Mouse (Mus musculus): Measurements from ENCODE around the gene Gng12. TPM values are rescaled to one million over a fixed set of nuclear protein-coding genes. Genes with fewer than 3 reads are reported as not detected.
A peak's percentile ranks its signal among the peaks of the same experiment; 100 is the strongest.
"Not testable (repeated sequence)": the region's sequence is repeated elsewhere in the genome, so short reads cannot be mapped to it uniquely, and the experiment has no call there.

The Gng12 gene
- total RNA-seq, 2 experiments from 2014 or later, result 55.2 to 59.3 TPM

DNA sequence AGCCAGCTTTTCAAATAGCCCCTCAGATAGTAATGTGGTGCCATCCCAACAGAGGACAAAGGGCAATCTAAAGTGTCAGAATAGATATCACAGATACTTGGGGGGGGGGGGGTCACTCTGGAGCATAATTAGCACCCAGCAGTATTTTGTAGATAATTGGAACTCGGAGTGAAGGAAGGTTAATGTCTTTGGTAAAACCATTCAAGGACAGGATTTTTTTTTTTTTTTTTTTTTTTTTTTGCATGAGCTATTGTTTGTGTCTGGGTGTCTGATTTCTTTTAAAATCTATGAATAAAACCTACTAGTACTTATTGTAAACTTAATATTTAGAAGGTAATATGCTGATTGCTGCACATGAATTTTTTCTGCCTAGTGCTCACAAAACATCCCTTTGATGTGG, 66.9 kb downstream of the Gng12 start:
- no peak overlapping the region for H3K27ac ChIP-seq
- TF ChIP-seq CTCF (IDR thresholded peaks at IDR 0.05), result no peak
- no peak for DNase-seq (ENCODE audit: extremely low spot score in 1 of 2, low spot score in 2 of 2)
- H3K4me3 ChIP-seq, result no peak overlapping the region
- intact Hi-C loops (cut with DNase I), result loop anchor here (2.0 to 5.0 kb wide), 3 partner anchors 74 to 354 kb away; partner anchors contain the start of gene Gadd45a

DNA sequence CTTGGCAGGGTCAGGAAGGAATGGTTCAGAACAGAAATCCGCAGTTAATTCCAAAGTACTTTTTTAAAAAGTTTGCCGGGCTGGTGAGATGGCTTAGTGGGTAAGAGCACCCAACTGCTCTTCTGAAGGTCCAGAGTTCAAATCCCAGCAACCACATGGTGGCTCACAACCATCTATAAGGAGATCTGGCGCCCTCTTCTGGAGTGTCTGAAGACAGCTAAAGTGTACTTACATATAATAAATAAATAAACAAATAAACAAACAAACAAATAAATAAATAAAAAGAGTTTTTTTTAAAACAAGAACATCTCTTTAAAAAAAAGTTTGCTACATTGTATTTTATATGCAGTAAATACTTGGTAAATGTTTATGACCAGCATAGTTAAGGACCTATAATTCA, 67.5 kb downstream of the Gng12 start:
- DNase-seq (ENCODE audit: extremely low spot score in 1 of 2, low spot score in 2 of 2); H3K4me3 ChIP-seq; H3K27ac ChIP-seq: not testable (repeated sequence)
- peak; percentile 22 for TF ChIP-seq CTCF (IDR thresholded peaks at IDR 0.05)
- intact Hi-C loops (cut with DNase I), result loop anchor here (2.0 to 5.0 kb wide), 3 partner anchors 73 to 354 kb away; partner anchors contain the start of gene Gadd45a

- Histone ChIP-seq H3K27ac (no peak overlapping the region), H3K4me3 (no peak overlapping the region)
- no peak for DNase-seq (ENCODE audit: extremely low spot score in 1 of 2, low spot score in 2 of 2)
- intact Hi-C loops (cut with DNase I), result loop anchor here (5.0 kb wide), 2 partner anchors 178 to 353 kb away; no protein-coding TSS in a partner anchor
- TF ChIP-seq CTCF (IDR thresholded peaks at IDR 0.05), result no peak
Measured at GRCm38 (mm10) chr6:66964222-66964621, 68.0 kb downstream of the Gng12 start.

DNA sequence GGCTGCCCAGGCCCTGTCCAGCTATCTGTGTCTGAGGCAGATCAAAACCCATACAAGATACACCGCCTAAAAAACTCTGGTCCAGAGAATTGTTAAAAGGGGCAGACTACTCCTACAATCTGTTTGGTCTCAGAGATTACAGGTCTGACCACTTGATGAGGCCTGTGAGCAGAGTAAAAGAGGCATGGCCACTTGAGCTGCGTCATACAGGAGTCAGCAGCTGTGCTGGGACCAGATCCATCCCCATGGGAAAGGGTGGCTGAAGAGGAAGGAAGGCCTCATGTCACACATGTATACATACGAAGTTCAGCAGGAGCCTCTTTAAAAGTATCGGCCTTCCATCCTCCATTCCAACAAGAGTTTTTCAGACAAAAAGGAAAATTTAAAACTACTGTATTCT, 69.0 kb downstream of the Gng12 start:
- intact Hi-C loops (cut with DNase I), result no loop called here
- TF ChIP-seq CTCF (IDR thresholded peaks at IDR 0.05), result no peak
- no peak overlapping the region for H3K4me3 ChIP-seq
- no peak for DNase-seq (ENCODE audit: extremely low spot score in 1 of 2, low spot score in 2 of 2)
- no peak overlapping the region for H3K27ac ChIP-seq

DNA sequence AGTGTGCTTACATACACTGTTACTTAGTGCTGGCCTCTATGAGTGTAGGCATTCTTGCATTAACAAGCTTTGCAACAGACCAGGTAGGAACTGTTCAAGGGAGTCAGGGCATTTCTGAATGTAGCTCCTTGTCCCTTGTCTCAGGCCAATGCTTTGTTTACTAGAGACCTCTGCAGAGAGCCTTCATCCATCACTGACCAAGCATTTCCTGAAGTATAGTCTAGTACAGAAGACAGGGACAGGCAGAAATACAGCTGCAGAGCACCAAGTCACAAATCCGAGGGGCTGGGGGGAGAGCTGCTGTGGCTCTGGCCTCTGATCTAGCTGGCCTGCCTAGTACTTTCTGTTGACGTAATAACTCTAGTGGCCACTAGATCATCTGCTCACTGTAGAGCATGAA, 71.6 kb downstream of the Gng12 start:
- DNase-seq (ENCODE audit: extremely low spot score in 1 of 2, low spot score in 2 of 2), result no peak
- intact Hi-C loops (cut with DNase I), result no loop called here
- Histone ChIP-seq H3K4me3 (no peak overlapping the region), H3K27ac (no peak overlapping the region)
- TF ChIP-seq CTCF (IDR thresholded peaks at IDR 0.05), result no peak

- H3K4me3 ChIP-seq, result no peak overlapping the region
- H3K27ac ChIP-seq, result no peak overlapping the region
- intact Hi-C loops (cut with DNase I), result no loop called here
- TF ChIP-seq CTCF (IDR thresholded peaks at IDR 0.05), result no peak
- no peak for DNase-seq (ENCODE audit: extremely low spot score in 1 of 2, low spot score in 2 of 2)
Measured at GRCm38 (mm10) chr6:66969446-66969845, 73.2 kb downstream of the Gng12 start.

DNA sequence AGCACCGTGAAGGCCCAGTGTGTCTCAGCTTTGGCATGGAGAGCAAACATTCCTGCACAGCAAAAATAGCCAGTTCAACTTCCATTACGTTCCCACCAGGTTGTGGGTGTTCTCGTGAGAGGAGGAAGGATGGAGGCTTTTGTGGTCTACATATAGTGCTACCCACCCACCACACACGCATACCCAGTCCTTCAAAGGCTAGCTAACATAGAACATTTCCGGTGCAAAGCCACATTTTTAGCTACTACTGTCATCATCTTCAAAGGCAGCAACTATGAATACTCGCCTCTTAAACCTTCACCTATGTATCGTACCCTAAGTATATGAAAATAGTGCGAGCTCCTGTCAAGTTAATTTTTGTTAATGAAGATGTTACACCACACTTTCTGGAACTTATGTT, 76.1 kb downstream of the Gng12 start:
- intact Hi-C loops (cut with DNase I), result no loop called here
- DNase-seq (ENCODE audit: extremely low spot score in 1 of 2, low spot score in 2 of 2), result no peak
- Histone ChIP-seq H3K4me3 (no peak overlapping the region), H3K27ac (no peak overlapping the region)
- no peak for TF ChIP-seq CTCF (IDR thresholded peaks at IDR 0.05)

GRCm38 (mm10) chr6:66973180-66973579, 77.0 kb downstream of the Gng12 start:
- H3K27ac ChIP-seq, result no peak overlapping the region
- H3K4me3 ChIP-seq, result no peak overlapping the region
- DNase-seq (ENCODE audit: extremely low spot score in 1 of 2, low spot score in 2 of 2), result no peak
- no peak; the same call in 1 of the 2 replicates for TF ChIP-seq CTCF (IDR thresholded peaks at IDR 0.05)
- intact Hi-C loops (cut with DNase I), result no loop called here

DNA sequence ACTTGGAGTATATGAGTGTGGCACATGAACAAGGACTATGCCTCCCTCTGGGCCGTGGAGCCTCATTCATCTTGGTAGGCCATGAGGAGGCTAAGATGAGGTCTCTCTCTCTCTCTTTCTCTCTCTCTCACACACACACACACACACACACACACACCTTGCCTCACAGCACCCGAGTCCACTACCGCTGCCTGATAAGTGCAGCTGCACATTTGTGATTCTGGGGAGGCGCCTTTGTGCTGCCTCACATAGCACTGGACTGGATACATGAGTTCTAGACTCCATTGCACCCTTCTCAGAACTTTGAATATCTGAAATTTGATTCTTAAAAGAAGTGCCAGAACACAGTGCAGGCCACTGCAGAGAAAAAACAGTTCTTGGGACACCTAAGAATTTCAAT, 79.3 kb downstream of the Gng12 start:
- no peak overlapping the region for H3K27ac ChIP-seq
- no peak for DNase-seq (ENCODE audit: extremely low spot score in 1 of 2, low spot score in 2 of 2)
- TF ChIP-seq CTCF (IDR thresholded peaks at IDR 0.05), result no peak
- H3K4me3 ChIP-seq, result no peak overlapping the region
- intact Hi-C loops (cut with DNase I), result no loop called here

GRCm38 (mm10) chr6:66979197-66979596, 83.0 kb downstream of the Gng12 start:
- TF ChIP-seq CTCF (IDR thresholded peaks at IDR 0.05), result no peak
- Histone ChIP-seq H3K4me3 (no peak overlapping the region), H3K27ac (no peak overlapping the region)
- intact Hi-C loops (cut with DNase I), result no loop called here
- no peak for DNase-seq (ENCODE audit: extremely low spot score in 1 of 2, low spot score in 2 of 2)

GRCm38 (mm10) chr6:66980040-66980439, 83.8 kb downstream of the Gng12 start:
- DNase-seq (ENCODE audit: extremely low spot score in 1 of 2, low spot score in 2 of 2), result no peak
- no peak for TF ChIP-seq CTCF (IDR thresholded peaks at IDR 0.05)
- intact Hi-C loops (cut with DNase I), result no loop called here

GRCm38 (mm10) chr6:66981366-66981765, 85.2 kb downstream of the Gng12 start:
- Histone ChIP-seq H3K4me3 (no peak overlapping the region), H3K27ac (no peak overlapping the region)
- DNase-seq (ENCODE audit: extremely low spot score in 1 of 2, low spot score in 2 of 2), result no peak
- intact Hi-C loops (cut with DNase I), result no loop called here
- no peak for TF ChIP-seq CTCF (IDR thresholded peaks at IDR 0.05)

More at GRCm38 (mm10) chr6:66980040-66980439, 83.8 kb downstream of the Gng12 start:
- Histone ChIP-seq H3K4me3 (no peak overlapping the region), H3K27ac (no peak overlapping the region)

- Histone ChIP-seq H3K27ac (no peak overlapping the region), H3K4me3 (no peak overlapping the region)
- TF ChIP-seq CTCF (IDR thresholded peaks at IDR 0.05), result no peak
- intact Hi-C loops (cut with DNase I), result no loop called here
- DNase-seq (ENCODE audit: extremely low spot score in 1 of 2, low spot score in 2 of 2), result no peak
Measured at GRCm38 (mm10) chr6:66981864-66982263, 85.7 kb downstream of the Gng12 start.
